Mouse (Mus musculus): Measurements from ENCODE around the gene Fam20a. TPM values are rescaled to one million over a fixed set of nuclear protein-coding genes. Genes with fewer than 3 reads are reported as not detected.

The Fam20a gene
- total and polyA plus RNA-seq, 2 experiments, result 6.9 to 30.6 TPM

DNA sequence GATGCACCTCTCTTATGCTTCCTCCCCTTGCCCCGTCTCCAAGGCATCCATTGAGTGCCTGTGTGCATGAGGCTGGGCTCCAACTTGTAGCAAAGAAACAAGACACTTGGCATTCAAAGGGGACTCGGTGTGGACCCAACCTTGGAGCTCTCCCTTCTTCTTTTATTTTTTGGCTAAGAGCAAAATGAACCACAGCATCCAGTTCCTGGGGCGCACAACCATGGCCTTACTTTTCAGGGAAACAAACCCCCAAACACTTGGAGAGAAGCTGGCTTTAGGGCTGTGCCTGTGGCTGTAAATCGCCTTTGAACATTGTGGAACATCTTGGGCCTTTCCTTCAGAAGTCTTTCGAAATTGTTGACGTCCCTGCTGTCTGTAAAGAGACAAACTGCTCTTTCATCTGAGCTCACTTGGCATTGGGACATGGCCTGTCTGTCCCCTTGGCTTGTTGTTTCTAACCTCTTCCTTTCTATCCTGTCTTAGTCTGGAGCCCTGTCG is 32.1 kb upstream of the Fam20a start:
- no peak for DNase-seq (ENCODE audit: extremely low read depth, low read depth, low spot score)
- 83% methylated on average over 7 of the region's 7 CpGs for WGBS
- TF ChIP-seq CTCF (IDR thresholded peaks at IDR 0.05; ENCODE audit: low read depth, low read length) (no peak), POLR2A (IDR thresholded peaks at IDR 0.05; ENCODE audit: extremely low read depth, insufficient read depth, low read length) (no peak)
- H3K27me3 ChIP-seq (ENCODE audit: control insufficient read depth, insufficient read depth, low read length), result no peaks in the 10 kb centered on the region
- H3K36me3 ChIP-seq (ENCODE audit: control insufficient read depth, insufficient read depth, low read length), result no peaks in the 10 kb centered on the region
- no peaks in the 10 kb centered on the region for H3K79me2 ChIP-seq (ENCODE audit: control insufficient read depth, insufficient read depth, low read length)
- H3K9ac ChIP-seq (ENCODE audit: low read depth, low read length), result no peak overlapping the region
- H3K27ac ChIP-seq (replicated peaks; ENCODE audit: insufficient read depth, low read depth, low read length), result no peak overlapping the region
- H3K4me1 ChIP-seq (ENCODE audit: control insufficient read depth, insufficient read depth, low read length), result peaks cover 3% of the 10 kb centered on the region; the same call in 1 of the 2 replicates
- no peak overlapping the region for H3K4me3 ChIP-seq (ENCODE audit: insufficient read depth, low read depth, low read length)

GRCm38 (mm10) chr11:109751636-109752603 is 29.8 kb upstream of the Fam20a start:
- Histone ChIP-seq H3K9ac (ENCODE audit: low read depth, low read length) (no peak overlapping the region), H3K4me1 (ENCODE audit: control insufficient read depth, insufficient read depth, low read length) (no peaks in the 10 kb centered on the region), H3K36me3 (ENCODE audit: control insufficient read depth, insufficient read depth, low read length) (no peaks in the 10 kb centered on the region), H3K27ac (replicated peaks; ENCODE audit: insufficient read depth, low read depth, low read length) (no peak overlapping the region), H3K27me3 (ENCODE audit: control insufficient read depth, insufficient read depth, low read length) (no peaks in the 10 kb centered on the region), H3K79me2 (ENCODE audit: control insufficient read depth, insufficient read depth, low read length) (no peaks in the 10 kb centered on the region), H3K4me3 (ENCODE audit: insufficient read depth, low read depth, low read length) (no peak overlapping the region)
- 79% methylated on average over 12 of the region's 12 CpGs for WGBS
- no peak for DNase-seq (ENCODE audit: extremely low read depth, low read depth, low spot score)
- TF ChIP-seq POLR2A (IDR thresholded peaks at IDR 0.05; ENCODE audit: extremely low read depth, insufficient read depth, low read length) (no peak), CTCF (IDR thresholded peaks at IDR 0.05; ENCODE audit: low read depth, low read length) (no peak)

DNA sequence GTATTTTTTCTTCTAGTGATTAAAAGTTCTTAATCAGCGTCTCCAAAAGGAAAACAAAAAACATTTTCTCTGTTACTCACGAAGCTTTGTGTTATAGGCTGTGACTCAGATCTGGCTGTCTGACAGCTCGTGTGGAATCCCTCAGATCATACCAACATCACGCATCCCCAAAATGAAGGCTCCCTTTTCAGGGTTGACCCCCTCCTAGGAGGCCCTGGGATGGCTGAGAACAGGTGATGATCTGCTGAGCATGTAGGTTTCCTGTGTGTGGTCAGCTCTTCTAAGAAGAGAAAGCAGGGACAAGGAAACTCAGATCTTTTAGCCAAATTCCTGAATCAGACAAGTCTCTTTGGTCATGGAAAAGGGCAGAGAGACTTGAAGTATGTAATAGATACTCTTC is 23.1 kb upstream of the Fam20a start:
- no peaks in the 10 kb centered on the region for H3K4me1 ChIP-seq (ENCODE audit: control insufficient read depth, insufficient read depth, low read length)
- H3K27ac ChIP-seq (replicated peaks; ENCODE audit: insufficient read depth, low read depth, low read length), result no peak overlapping the region
- H3K9ac ChIP-seq (ENCODE audit: low read depth, low read length), result no peak overlapping the region
- H3K36me3 ChIP-seq (ENCODE audit: control insufficient read depth, insufficient read depth, low read length), result no peaks in the 10 kb centered on the region
- no peaks in the 10 kb centered on the region for H3K79me2 ChIP-seq (ENCODE audit: control insufficient read depth, insufficient read depth, low read length)
- no peak for DNase-seq (ENCODE audit: extremely low read depth, low read depth, low spot score)
- TF ChIP-seq CTCF (IDR thresholded peaks at IDR 0.05; ENCODE audit: low read depth, low read length) (no peak), POLR2A (IDR thresholded peaks at IDR 0.05; ENCODE audit: extremely low read depth, insufficient read depth, low read length) (no peak)
- no peaks in the 10 kb centered on the region for H3K27me3 ChIP-seq (ENCODE audit: control insufficient read depth, insufficient read depth, low read length)
- WGBS, result 71% methylated on average over 4 of the region's 4 CpGs
- H3K4me3 ChIP-seq (ENCODE audit: insufficient read depth, low read depth, low read length), result no peak overlapping the region

GRCm38 (mm10) chr11:109737967-109738366 is 15.9 kb upstream of the Fam20a start:
- H3K4me3 ChIP-seq (ENCODE audit: insufficient read depth, low read depth, low read length), result no peak overlapping the region

DNA sequence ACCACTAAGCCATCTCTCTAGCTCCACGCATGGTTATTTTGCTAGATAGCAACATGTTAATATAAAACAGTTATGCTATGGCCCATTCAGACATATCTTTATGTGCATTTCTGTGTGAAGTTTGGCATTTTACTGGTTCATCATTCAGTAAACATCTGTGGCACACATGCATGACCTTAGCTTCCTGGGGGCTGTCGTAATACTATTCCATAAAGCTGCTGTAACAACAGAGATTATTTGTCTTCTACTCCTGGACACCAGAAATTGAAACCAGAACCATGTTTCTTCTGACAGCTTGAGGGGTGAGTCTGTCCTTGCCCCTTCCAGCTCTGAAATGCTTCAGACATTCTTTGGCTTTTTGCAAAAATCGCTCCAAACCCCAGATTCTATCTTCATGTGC is 14.3 kb upstream of the Fam20a start:
- Histone ChIP-seq H3K79me2 (ENCODE audit: control insufficient read depth, insufficient read depth, low read length) (no peaks in the 10 kb centered on the region), H3K4me3 (ENCODE audit: insufficient read depth, low read depth, low read length) (no peak overlapping the region), H3K4me1 (ENCODE audit: control insufficient read depth, insufficient read depth, low read length) (peaks cover 4% of the 10 kb centered on the region), H3K36me3 (ENCODE audit: control insufficient read depth, insufficient read depth, low read length) (no peaks in the 10 kb centered on the region), H3K27me3 (ENCODE audit: control insufficient read depth, insufficient read depth, low read length) (no peaks in the 10 kb centered on the region), H3K9ac (ENCODE audit: low read depth, low read length) (no peak overlapping the region), H3K27ac (replicated peaks; ENCODE audit: insufficient read depth, low read depth, low read length) (no peak overlapping the region)
- WGBS, result 69% methylated on average over 3 of the region's 3 CpGs
- DNase-seq (ENCODE audit: extremely low read depth, low read depth, low spot score), result no peak
- TF ChIP-seq CTCF (IDR thresholded peaks at IDR 0.05; ENCODE audit: low read depth, low read length) (no peak), POLR2A (IDR thresholded peaks at IDR 0.05; ENCODE audit: extremely low read depth, insufficient read depth, low read length) (no peak)

More at GRCm38 (mm10) chr11:109737967-109738366, 15.9 kb upstream of the Fam20a start:
- Histone ChIP-seq H3K79me2 (ENCODE audit: control insufficient read depth, insufficient read depth, low read length) (no peaks in the 10 kb centered on the region), H3K27ac (replicated peaks; ENCODE audit: insufficient read depth, low read depth, low read length) (no peak overlapping the region), H3K9ac (ENCODE audit: low read depth, low read length) (no peak overlapping the region), H3K4me1 (ENCODE audit: control insufficient read depth, insufficient read depth, low read length) (peaks cover 2% of the 10 kb centered on the region), H3K27me3 (ENCODE audit: control insufficient read depth, insufficient read depth, low read length) (no peaks in the 10 kb centered on the region), H3K36me3 (ENCODE audit: control insufficient read depth, insufficient read depth, low read length) (no peaks in the 10 kb centered on the region)
- TF ChIP-seq POLR2A (IDR thresholded peaks at IDR 0.05; ENCODE audit: extremely low read depth, insufficient read depth, low read length), result no peak
- TF ChIP-seq CTCF (IDR thresholded peaks at IDR 0.05; ENCODE audit: low read depth, low read length), result no peak
- WGBS, result 62% methylated on average over 3 of the region's 3 CpGs
- no peak for DNase-seq (ENCODE audit: extremely low read depth, low read depth, low spot score)

GRCm38 (mm10) chr11:109734341-109734740 is 12.3 kb upstream of the Fam20a start:
- Histone ChIP-seq H3K4me3 (ENCODE audit: insufficient read depth, low read depth, low read length) (no peak overlapping the region), H3K9ac (ENCODE audit: low read depth, low read length) (no peak overlapping the region), H3K4me1 (ENCODE audit: control insufficient read depth, insufficient read depth, low read length) (peaks cover 4% of the 10 kb centered on the region), H3K27me3 (ENCODE audit: control insufficient read depth, insufficient read depth, low read length) (no peaks in the 10 kb centered on the region), H3K79me2 (ENCODE audit: control insufficient read depth, insufficient read depth, low read length) (no peaks in the 10 kb centered on the region), H3K27ac (replicated peaks; ENCODE audit: insufficient read depth, low read depth, low read length) (peak overlapping the region; percentile 68), H3K36me3 (ENCODE audit: control insufficient read depth, insufficient read depth, low read length) (no peaks in the 10 kb centered on the region)
- peak; percentile 96 for DNase-seq (ENCODE audit: extremely low read depth, low read depth, low spot score)
- WGBS, result 34% methylated on average over 1 of the region's 1 CpGs
- no peak for TF ChIP-seq CTCF (IDR thresholded peaks at IDR 0.05; ENCODE audit: low read depth, low read length)
- TF ChIP-seq POLR2A (IDR thresholded peaks at IDR 0.05; ENCODE audit: extremely low read depth, insufficient read depth, low read length), result no peak

Measured in liver, adult 2 months (tissue).